Mouse (Mus musculus): ENCODE results near the gene Rbm25. TPM values are rescaled to one million over a fixed set of nuclear protein-coding genes. Genes with fewer than 3 reads are reported as not detected.

Rbm25 gene
- 188 and 208 TPM in 2 replicates for polyA plus RNA-seq (2015; fragmentation: Nextera tagmentation; extraction: Ambion mirVana)

GRCm38 (mm10) chr12:83630936-83631335, at the start of gene Rbm25:
Gene Rbm25 (plus strand): TSS chr12:83631236.

GRCm38 (mm10) chr12:83597025-83597501, 34.0 kb upstream of the Rbm25 start, which contains the start of gene Zfyve1:
Gene Zfyve1 (minus strand): TSS chr12:83597222.

GRCm38 (mm10) chr12:83687934-83688315, 56.9 kb downstream of the Rbm25 start, which contains the start of gene Psen1:
Gene Psen1 (plus strand): TSS chr12:83688152.

Other genes with a start within 250 kb of the Rbm25 start
- gene Dpf3, start 143.5 kb upstream of the Rbm25 start, polyA plus RNA-seq (2015; fragmentation: Nextera tagmentation; extraction: Ambion mirVana): 11.7 and 13.9 TPM in 2 replicates
- 34.3 and 35.4 TPM in 2 replicates for gene Dcaf4, start 110.8 kb upstream of the Rbm25 start, polyA plus RNA-seq (2015; fragmentation: Nextera tagmentation; extraction: Ambion mirVana)
- 10.1 and 11.5 TPM in 2 replicates for gene Zfyve1, start 34.0 kb upstream of the Rbm25 start, polyA plus RNA-seq (2015; fragmentation: Nextera tagmentation; extraction: Ambion mirVana)
- 51.7 and 56.1 TPM in 2 replicates for gene Psen1, start 56.9 kb downstream of the Rbm25 start, polyA plus RNA-seq (2015; fragmentation: Nextera tagmentation; extraction: Ambion mirVana)
- 0.31 and 0.38 TPM in 2 replicates for gene Papln, start 132.4 kb downstream of the Rbm25 start, polyA plus RNA-seq (2015; fragmentation: Nextera tagmentation; extraction: Ambion mirVana)

Measured in neural tube, postnatal 0 days (tissue).